Mouse (Mus musculus): ENCODE data around the gene Rdh9. TPM values are rescaled to one million over a fixed set of nuclear protein-coding genes. Genes with fewer than 3 reads are reported as not detected.
"Not testable (repeated sequence)": the region's sequence is repeated elsewhere in the genome, so short reads cannot be mapped to it uniquely, and the experiment has no call there.

Gene Rdh9
- polyA plus RNA-seq, 1 experiment from 2014 or later = not detected

DNA sequence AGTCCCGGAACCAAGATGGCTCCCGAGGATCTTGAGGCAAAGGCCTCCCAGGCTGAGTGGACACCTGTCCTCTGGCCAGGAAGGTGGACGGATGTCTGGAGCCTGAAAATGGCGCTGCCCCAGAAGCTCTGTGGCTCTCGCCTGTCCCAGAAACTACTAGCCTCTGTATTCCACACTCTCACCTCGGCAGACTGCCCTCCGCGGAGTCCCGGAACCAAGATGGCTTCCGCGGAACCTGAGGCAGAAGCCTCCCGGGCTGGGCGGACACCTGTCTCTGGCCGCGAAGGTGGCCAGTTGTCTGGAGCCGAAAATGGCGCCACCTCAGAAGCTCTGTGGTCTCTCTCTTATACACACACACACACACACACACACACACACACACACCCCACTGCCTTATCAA is 6.1 kb downstream of the Rdh9 start:
- not testable (repeated sequence) for H3K4me3 ChIP-seq (ENCODE audit: low read depth, low read length); H3K4me2 ChIP-seq (ENCODE audit: low read depth, low read length); H3K27me3 ChIP-seq (ENCODE audit: control insufficient read depth, insufficient read depth, low read depth, low read length); ATAC-seq (ENCODE audit: low read depth); H3K27ac ChIP-seq (ENCODE audit: low read length); H3K9ac ChIP-seq (ENCODE audit: low read depth, low read length); H3K4me1 ChIP-seq (ENCODE audit: control insufficient read depth, low read depth, low read length); H3K9me3 ChIP-seq (replicated peaks; ENCODE audit: control insufficient read depth, low read length); H3K36me3 ChIP-seq (ENCODE audit: control insufficient read depth, insufficient read depth)
- whole genome bisulfite sequencing (ENCODE audit: insufficient replicate concordance) = 82% methylated on average over 17 of the region's 17 CpGs

DNA sequence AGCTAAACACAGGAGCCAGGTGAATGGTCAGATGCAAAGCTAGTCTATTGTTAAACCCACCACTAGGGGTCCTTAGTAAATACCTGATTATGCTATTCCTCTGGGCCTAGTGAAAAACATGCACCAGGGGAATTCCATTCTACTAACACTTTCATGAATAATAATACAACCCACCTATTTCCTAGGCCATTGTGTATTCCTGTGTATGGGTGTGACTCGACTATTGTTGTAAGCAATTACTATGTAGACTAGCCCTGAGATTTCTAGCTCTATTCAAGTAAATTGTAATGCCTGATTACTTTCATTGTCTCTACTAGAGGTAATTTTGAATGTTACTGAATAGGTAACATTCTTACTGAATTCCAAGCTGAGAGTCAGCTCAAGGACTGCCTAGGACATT is 9.2 kb downstream of the Rdh9 start:
- not testable (repeated sequence) for H3K27me3 ChIP-seq (ENCODE audit: control insufficient read depth, insufficient read depth, low read depth, low read length); H3K4me2 ChIP-seq (ENCODE audit: low read depth, low read length); H3K27ac ChIP-seq (ENCODE audit: low read length); H3K9ac ChIP-seq (ENCODE audit: low read depth, low read length); ATAC-seq (ENCODE audit: low read depth); H3K9me3 ChIP-seq (replicated peaks; ENCODE audit: control insufficient read depth, low read length); H3K4me3 ChIP-seq (ENCODE audit: low read depth, low read length); H3K36me3 ChIP-seq (ENCODE audit: control insufficient read depth, insufficient read depth); H3K4me1 ChIP-seq (ENCODE audit: control insufficient read depth, low read depth, low read length)
- WGBS (ENCODE audit: insufficient replicate concordance) = 55% methylated on average over 1 of the region's 1 CpGs

DNA sequence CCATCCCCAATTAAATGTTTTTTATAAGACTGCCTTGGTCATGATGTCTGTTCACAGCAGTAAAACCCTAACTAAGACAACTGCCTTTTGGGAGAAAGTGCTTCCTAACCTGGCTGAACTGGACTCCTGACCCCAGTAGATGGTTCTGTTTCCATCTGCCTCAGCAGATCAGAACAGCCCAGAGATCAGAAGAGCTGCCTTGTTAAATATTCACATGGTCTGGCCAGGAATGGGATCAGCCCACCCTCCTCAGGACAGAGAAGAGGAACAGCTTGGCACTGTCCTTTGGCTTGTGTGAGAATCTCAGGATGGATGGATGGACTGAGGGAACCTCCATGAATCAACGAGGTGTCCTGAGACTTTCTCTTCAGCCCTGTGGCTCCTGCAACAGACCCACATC is 23.1 kb downstream of the Rdh9 start:
- H3K36me3 ChIP-seq (ENCODE audit: control insufficient read depth, insufficient read depth) = no peaks in the 10 kb centered on the region
- no peak for ATAC-seq (ENCODE audit: low read depth)
- no peak overlapping the region for H3K4me2 ChIP-seq (ENCODE audit: low read depth, low read length)
- no peaks in the 10 kb centered on the region for H3K4me1 ChIP-seq (ENCODE audit: control insufficient read depth, low read depth, low read length)
- H3K27ac ChIP-seq (ENCODE audit: low read length) = no peak overlapping the region
- no peaks in the 10 kb centered on the region for H3K9me3 ChIP-seq (replicated peaks; ENCODE audit: control insufficient read depth, low read length)
- no peaks in the 10 kb centered on the region for H3K27me3 ChIP-seq (ENCODE audit: control insufficient read depth, insufficient read depth, low read depth, low read length)
- no peak overlapping the region for H3K4me3 ChIP-seq (ENCODE audit: low read depth, low read length)
- no peak overlapping the region for H3K9ac ChIP-seq (ENCODE audit: low read depth, low read length)
- 46% methylated on average over 1 of the region's 1 CpGs for WGBS (ENCODE audit: insufficient replicate concordance)

DNA sequence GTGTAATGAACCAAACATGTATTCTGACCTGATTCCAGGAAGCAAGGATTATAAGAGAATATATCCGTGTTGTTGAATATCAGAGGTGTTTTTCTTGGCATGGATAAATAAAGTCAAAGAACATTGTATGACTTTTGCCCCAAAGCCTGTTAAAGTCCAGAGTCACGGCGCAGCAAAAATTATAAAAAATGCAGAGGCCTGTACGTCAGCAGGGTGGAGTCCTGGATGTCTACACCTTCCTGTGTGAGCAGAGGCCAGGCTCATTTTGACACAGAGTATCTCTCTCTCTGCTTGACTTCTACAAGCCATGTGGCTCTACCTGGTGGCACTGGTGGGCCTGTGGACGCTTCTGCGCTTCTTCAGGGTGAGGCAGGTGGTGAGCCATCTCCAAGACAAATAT is 24.7 kb downstream of the Rdh9 start, which contains the start of gene Rdh16:
TSS of gene Rdh16 (plus strand) at position 262 of the 400 bp plus-strand sequence.
- Histone ChIP-seq H3K4me2 (ENCODE audit: low read depth, low read length) (no peak within 1 kb of the TSS), H3K4me1 (ENCODE audit: control insufficient read depth, low read depth, low read length) (no peaks in the 10 kb centered on the region), H3K27me3 (ENCODE audit: control insufficient read depth, insufficient read depth, low read depth, low read length) (no peaks in the 10 kb centered on the region), H3K36me3 (ENCODE audit: control insufficient read depth, insufficient read depth) (no peaks in the 10 kb centered on the region), H3K27ac (ENCODE audit: low read length) (no peak within 1 kb of the TSS), H3K4me3 (ENCODE audit: low read depth, low read length) (no peak within 1 kb of the TSS), H3K9me3 (replicated peaks; ENCODE audit: control insufficient read depth, low read length) (no peaks in the 10 kb centered on the region), H3K9ac (ENCODE audit: low read depth, low read length) (no peak within 1 kb of the TSS)
- 63% methylated on average over 6 of the region's 6 CpGs for WGBS (ENCODE audit: insufficient replicate concordance)
- ATAC-seq (ENCODE audit: low read depth) = no peak

DNA sequence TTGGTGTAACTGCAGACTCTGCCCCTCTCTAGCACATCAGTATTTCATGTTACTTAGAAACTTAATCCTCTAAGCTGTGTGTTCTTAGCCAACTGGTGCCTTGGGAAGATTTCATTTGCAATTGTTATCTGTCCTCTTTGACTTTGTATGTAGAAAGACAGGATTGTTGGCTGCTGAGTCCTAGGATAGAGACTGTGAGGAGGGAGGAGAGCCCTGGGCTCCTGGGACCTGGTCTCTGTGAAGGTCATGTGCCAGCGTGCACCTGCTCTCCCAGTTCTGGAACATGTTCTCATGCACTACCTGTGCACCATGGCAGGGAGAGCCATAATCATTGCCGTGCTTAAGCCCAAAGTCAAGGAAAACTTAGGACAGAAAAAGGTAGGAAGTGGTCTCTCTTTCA is 25.4 kb downstream of the Rdh9 start:
- Histone ChIP-seq H3K27ac (ENCODE audit: low read length) (no peak overlapping the region), H3K4me1 (ENCODE audit: control insufficient read depth, low read depth, low read length) (no peaks in the 10 kb centered on the region)
- no peak for ATAC-seq (ENCODE audit: low read depth)

DNA sequence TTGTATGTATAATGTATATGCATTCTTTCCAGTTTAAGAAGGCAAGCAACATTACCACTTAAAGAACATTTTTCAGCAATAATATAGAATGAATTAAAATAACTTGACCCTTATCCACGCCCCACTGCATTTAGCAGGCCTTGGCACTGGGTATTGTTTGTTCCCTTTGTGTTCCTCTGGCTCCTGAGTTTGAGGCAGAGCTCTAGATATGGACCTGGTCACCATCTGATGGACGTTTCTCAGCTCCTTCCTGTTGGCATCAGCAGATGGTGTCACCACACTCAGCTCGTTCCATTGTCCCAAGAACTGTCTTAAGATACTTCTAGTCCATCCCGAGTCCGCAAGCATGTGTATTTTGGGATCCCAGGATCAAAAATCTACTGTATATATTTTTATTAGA is 26.1 kb downstream of the Rdh9 start:
- H3K9me3 ChIP-seq (replicated peaks; ENCODE audit: control insufficient read depth, low read length) = no peaks in the 10 kb centered on the region
- no peak overlapping the region for H3K9ac ChIP-seq (ENCODE audit: low read depth, low read length)
- H3K4me1 ChIP-seq (ENCODE audit: control insufficient read depth, low read depth, low read length) = no peaks in the 10 kb centered on the region
- 53% methylated on average over 5 of the region's 5 CpGs for WGBS (ENCODE audit: insufficient replicate concordance)
- H3K27me3 ChIP-seq (ENCODE audit: control insufficient read depth, insufficient read depth, low read depth, low read length) = no peaks in the 10 kb centered on the region
- H3K4me2 ChIP-seq (ENCODE audit: low read depth, low read length) = no peak overlapping the region
- no peak overlapping the region for H3K4me3 ChIP-seq (ENCODE audit: low read depth, low read length)
- H3K27ac ChIP-seq (ENCODE audit: low read length) = no peak overlapping the region
- ATAC-seq (ENCODE audit: low read depth) = no peak
- no peaks in the 10 kb centered on the region for H3K36me3 ChIP-seq (ENCODE audit: control insufficient read depth, insufficient read depth)

More for the DNA sequence above, 25.4 kb downstream of the Rdh9 start:
- Histone ChIP-seq H3K9ac (ENCODE audit: low read depth, low read length) (no peak overlapping the region), H3K4me2 (ENCODE audit: low read depth, low read length) (no peak overlapping the region), H3K27me3 (ENCODE audit: control insufficient read depth, insufficient read depth, low read depth, low read length) (no peaks in the 10 kb centered on the region), H3K36me3 (ENCODE audit: control insufficient read depth, insufficient read depth) (no peaks in the 10 kb centered on the region), H3K4me3 (ENCODE audit: low read depth, low read length) (no peak overlapping the region), H3K9me3 (replicated peaks; ENCODE audit: control insufficient read depth, low read length) (no peaks in the 10 kb centered on the region)
- WGBS (ENCODE audit: insufficient replicate concordance) = 63% methylated on average over 2 of the region's 2 CpGs

DNA sequence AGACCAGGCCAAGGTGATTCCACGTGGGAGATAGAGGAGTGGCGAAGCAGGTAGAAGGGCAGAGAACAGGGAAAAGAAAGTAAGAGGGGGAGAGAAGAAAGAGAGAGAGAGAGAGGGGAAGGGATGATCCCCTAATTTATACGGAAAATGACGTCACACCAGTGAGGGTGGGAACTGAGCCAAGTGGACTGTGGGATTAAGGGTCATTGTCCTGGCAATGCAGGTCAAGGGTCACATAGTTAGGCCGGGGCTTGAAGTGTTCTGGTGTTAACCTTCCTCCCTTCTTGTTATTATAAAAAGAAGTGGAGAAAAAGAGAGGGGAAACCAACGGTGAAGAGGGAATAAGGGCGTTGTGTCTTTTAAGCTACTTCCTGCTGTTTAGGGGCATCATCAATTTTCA is 28.2 kb downstream of the Rdh9 start:
- H3K4me2 ChIP-seq (ENCODE audit: low read depth, low read length) = no peak overlapping the region
- no peak overlapping the region for H3K4me3 ChIP-seq (ENCODE audit: low read depth, low read length)
- 62% methylated on average over 7 of the region's 7 CpGs for WGBS (ENCODE audit: insufficient replicate concordance)
- H3K4me1 ChIP-seq (ENCODE audit: control insufficient read depth, low read depth, low read length) = no peaks in the 10 kb centered on the region
- H3K9ac ChIP-seq (ENCODE audit: low read depth, low read length) = no peak overlapping the region
- H3K27ac ChIP-seq (ENCODE audit: low read length) = no peak overlapping the region
- no peaks in the 10 kb centered on the region for H3K9me3 ChIP-seq (replicated peaks; ENCODE audit: control insufficient read depth, low read length)
- ATAC-seq (ENCODE audit: low read depth) = no peak
- no peaks in the 10 kb centered on the region for H3K36me3 ChIP-seq (ENCODE audit: control insufficient read depth, insufficient read depth)
- no peaks in the 10 kb centered on the region for H3K27me3 ChIP-seq (ENCODE audit: control insufficient read depth, insufficient read depth, low read depth, low read length)

DNA sequence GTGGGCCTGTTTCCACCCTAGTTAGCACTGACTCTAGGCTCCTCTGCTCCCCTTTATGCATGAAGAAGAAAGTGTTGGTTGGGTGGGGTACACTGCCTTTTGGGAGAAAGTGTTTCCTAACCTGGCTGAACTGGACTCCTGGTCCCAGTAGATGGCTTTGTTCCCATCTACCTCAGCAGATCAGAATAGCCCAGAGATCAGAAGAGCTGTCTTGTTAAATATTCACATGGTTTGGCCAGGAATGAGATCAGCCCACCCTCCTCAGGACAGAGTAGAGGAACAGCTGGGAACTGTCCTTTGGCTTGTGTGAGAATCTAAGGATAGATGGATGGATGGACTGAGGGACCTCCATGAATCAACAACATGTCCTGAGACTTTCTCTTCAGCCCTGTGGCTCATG is 39.7 kb downstream of the Rdh9 start:
- Histone ChIP-seq H3K9me3 (replicated peaks; ENCODE audit: control insufficient read depth, low read length) (no peaks in the 10 kb centered on the region), H3K4me1 (ENCODE audit: control insufficient read depth, low read depth, low read length) (no peaks in the 10 kb centered on the region), H3K4me3 (ENCODE audit: low read depth, low read length) (no peak overlapping the region), H3K4me2 (ENCODE audit: low read depth, low read length) (no peak overlapping the region), H3K36me3 (ENCODE audit: control insufficient read depth, insufficient read depth) (no peaks in the 10 kb centered on the region), H3K27ac (ENCODE audit: low read length) (no peak overlapping the region), H3K9ac (ENCODE audit: low read depth, low read length) (no peak overlapping the region), H3K27me3 (ENCODE audit: control insufficient read depth, insufficient read depth, low read depth, low read length) (no peaks in the 10 kb centered on the region)
- ATAC-seq (ENCODE audit: low read depth) = no peak

DNA sequence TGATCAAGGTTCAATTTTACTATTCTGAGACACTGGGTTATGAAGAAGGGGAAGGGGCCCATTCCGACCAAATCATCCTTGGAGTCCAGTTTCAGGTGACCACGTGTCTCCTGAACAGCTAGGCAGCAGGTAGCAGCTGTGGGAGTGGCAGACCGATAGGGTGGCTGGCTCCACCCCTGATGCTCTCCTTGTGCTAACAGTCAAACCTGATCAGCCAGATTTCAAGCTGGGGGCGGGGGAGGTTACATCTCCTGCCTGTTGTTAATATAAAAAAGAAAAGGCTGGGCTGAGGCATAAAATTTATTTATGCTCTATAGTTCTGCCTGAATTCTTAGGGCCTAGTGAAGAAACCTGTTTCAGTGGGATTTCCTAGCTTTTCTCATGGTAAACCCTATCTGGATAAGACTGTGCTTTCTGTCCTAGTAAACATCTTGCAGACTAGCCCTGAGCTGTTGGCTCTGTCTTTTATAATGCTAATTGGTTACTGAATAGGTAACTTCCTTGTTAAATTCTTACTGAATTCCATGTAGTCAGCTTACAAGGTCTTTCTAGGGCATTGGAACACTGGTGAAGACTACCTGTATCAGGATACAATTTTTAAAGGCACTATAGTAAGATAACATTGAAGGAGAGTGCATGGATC is 41.2 kb downstream of the Rdh9 start:
- not testable (repeated sequence) for H3K4me2 ChIP-seq (ENCODE audit: low read depth, low read length); H3K36me3 ChIP-seq (ENCODE audit: control insufficient read depth, insufficient read depth); H3K4me1 ChIP-seq (ENCODE audit: control insufficient read depth, low read depth, low read length); H3K27ac ChIP-seq (ENCODE audit: low read length); ATAC-seq (ENCODE audit: low read depth); H3K9me3 ChIP-seq (replicated peaks; ENCODE audit: control insufficient read depth, low read length); H3K27me3 ChIP-seq (ENCODE audit: control insufficient read depth, insufficient read depth, low read depth, low read length); H3K4me3 ChIP-seq (ENCODE audit: low read depth, low read length); H3K9ac ChIP-seq (ENCODE audit: low read depth, low read length)
- 51% methylated on average over 4 of the region's 4 CpGs for WGBS (ENCODE audit: insufficient replicate concordance)

Data from liver, embryonic 16.5 days (tissue).